Mouse (Mus musculus): ENCODE measurements at regions not wholly inside any gene's neighbourhood (a gene's known extent, or its start where the extent isn't known, plus 50 kb on each side); places are given as distances from the start of the nearest gene placed in this dataset.
A peak's percentile ranks its signal among the peaks of the same experiment; 100 is the strongest.

- H3K4me3 ChIP-seq (ENCODE audit: low read depth, low read length): no peak overlapping the region
- WGBS: 82% methylated on average over 12 of the region's 12 CpGs
- H3K4me2 ChIP-seq (replicated peaks; ENCODE audit: low read depth): no peak overlapping the region
- no peak for TF ChIP-seq CTCF (IDR thresholded peaks at IDR 0.05; ENCODE audit: low read depth)
- no peaks in the 10 kb centered on the region for H3K27me3 ChIP-seq (replicated peaks; ENCODE audit: control insufficient read depth, insufficient read depth, low read length)
- H3K36me3 ChIP-seq (ENCODE audit: control insufficient read depth, insufficient read depth): no peaks in the 10 kb centered on the region
- no peak for ATAC-seq
- no peaks in the 10 kb centered on the region for H3K4me1 ChIP-seq (replicated peaks; ENCODE audit: control insufficient read depth, insufficient read depth, low read length)
- no peaks in the 10 kb centered on the region for H3K9me3 ChIP-seq (ENCODE audit: control insufficient read depth)
- no peak overlapping the region for H3K27ac ChIP-seq (ENCODE audit: low read depth, low read length)
- no peak overlapping the region for H3K9ac ChIP-seq (ENCODE audit: low read depth, low read length)
These were observed 67.8 kb upstream of the Enpep start for GRCm38 (mm10) chr3:129400092-129400924.

- no peak overlapping the region for H3K4me3 ChIP-seq (ENCODE audit: low read depth, low read length)
- ATAC-seq: peak; percentile 88
- 56% methylated on average over 13 of the region's 13 CpGs for WGBS
These were observed 79.0 kb upstream of the Enpep start for GRCm38 (mm10) chr3:129411389-129412054.

GRCm38 (mm10) chr3:129412126-129412960 is 79.8 kb upstream of the Enpep start:
- Histone ChIP-seq H3K27ac (ENCODE audit: low read depth, low read length) (no peak overlapping the region), H3K9me3 (ENCODE audit: control insufficient read depth) (no peaks in the 10 kb centered on the region), H3K4me2 (replicated peaks; ENCODE audit: low read depth) (no peak overlapping the region), H3K9ac (ENCODE audit: low read depth, low read length) (no peak overlapping the region), H3K36me3 (ENCODE audit: control insufficient read depth, insufficient read depth) (no peaks in the 10 kb centered on the region), H3K27me3 (replicated peaks; ENCODE audit: control insufficient read depth, insufficient read depth, low read length) (no peaks in the 10 kb centered on the region), H3K4me1 (replicated peaks; ENCODE audit: control insufficient read depth, insufficient read depth, low read length) (no peaks in the 10 kb centered on the region), H3K4me3 (ENCODE audit: low read depth, low read length) (no peak overlapping the region)
- ATAC-seq: no peak
- WGBS: 71% methylated on average over 11 of the region's 11 CpGs
- no peak for TF ChIP-seq CTCF (IDR thresholded peaks at IDR 0.05; ENCODE audit: low read depth)

More at GRCm38 (mm10) chr3:129411389-129412054, 79.0 kb upstream of the Enpep start:
- Histone ChIP-seq H3K4me1 (replicated peaks; ENCODE audit: control insufficient read depth, insufficient read depth, low read length) (no peaks in the 10 kb centered on the region), H3K9ac (ENCODE audit: low read depth, low read length) (no peak overlapping the region), H3K27ac (ENCODE audit: low read depth, low read length) (peak overlapping the region; percentile 47; the same call in 1 of the 2 replicates), H3K36me3 (ENCODE audit: control insufficient read depth, insufficient read depth) (no peaks in the 10 kb centered on the region), H3K27me3 (replicated peaks; ENCODE audit: control insufficient read depth, insufficient read depth, low read length) (no peaks in the 10 kb centered on the region), H3K9me3 (ENCODE audit: control insufficient read depth) (no peaks in the 10 kb centered on the region), H3K4me2 (replicated peaks; ENCODE audit: low read depth) (no peak overlapping the region)
- no peak for TF ChIP-seq CTCF (IDR thresholded peaks at IDR 0.05; ENCODE audit: low read depth)

- Histone ChIP-seq H3K27ac (ENCODE audit: low read depth, low read length) (no peak overlapping the region), H3K9ac (ENCODE audit: low read depth, low read length) (no peak overlapping the region), H3K27me3 (replicated peaks; ENCODE audit: control insufficient read depth, insufficient read depth, low read length) (no peaks in the 10 kb centered on the region), H3K4me3 (ENCODE audit: low read depth, low read length) (no peak overlapping the region), H3K36me3 (ENCODE audit: control insufficient read depth, insufficient read depth) (no peaks in the 10 kb centered on the region), H3K9me3 (ENCODE audit: control insufficient read depth) (no peaks in the 10 kb centered on the region), H3K4me2 (replicated peaks; ENCODE audit: low read depth) (no peak overlapping the region), H3K4me1 (replicated peaks; ENCODE audit: control insufficient read depth, insufficient read depth, low read length) (no peaks in the 10 kb centered on the region)
- no peak for ATAC-seq
- TF ChIP-seq CTCF (IDR thresholded peaks at IDR 0.05; ENCODE audit: low read depth): no peak
- WGBS: 91% methylated on average over 8 of the region's 8 CpGs
These were observed 80.4 kb upstream of the Enpep start for GRCm38 (mm10) chr3:129412961-129413246.

GRCm38 (mm10) chr3:129415656-129416055 is 83.1 kb upstream of the Enpep start:
- H3K9me3 ChIP-seq (ENCODE audit: control insufficient read depth): no peaks in the 10 kb centered on the region
- no peak overlapping the region for H3K4me3 ChIP-seq (ENCODE audit: low read depth, low read length)
- no peaks in the 10 kb centered on the region for H3K36me3 ChIP-seq (ENCODE audit: control insufficient read depth, insufficient read depth)
- no peaks in the 10 kb centered on the region for H3K4me1 ChIP-seq (replicated peaks; ENCODE audit: control insufficient read depth, insufficient read depth, low read length)
- no peak for TF ChIP-seq CTCF (IDR thresholded peaks at IDR 0.05; ENCODE audit: low read depth)
- H3K9ac ChIP-seq (ENCODE audit: low read depth, low read length): no peak overlapping the region
- no peak for ATAC-seq
- H3K4me2 ChIP-seq (replicated peaks; ENCODE audit: low read depth): no peak overlapping the region
- 68% methylated on average over 5 of the region's 5 CpGs for WGBS
- H3K27me3 ChIP-seq (replicated peaks; ENCODE audit: control insufficient read depth, insufficient read depth, low read length): no peaks in the 10 kb centered on the region
- H3K27ac ChIP-seq (ENCODE audit: low read depth, low read length): no peak overlapping the region

- Histone ChIP-seq H3K4me2 (replicated peaks; ENCODE audit: low read depth) (no peak overlapping the region), H3K36me3 (ENCODE audit: control insufficient read depth, insufficient read depth) (no peaks in the 10 kb centered on the region), H3K27ac (ENCODE audit: low read depth, low read length) (no peak overlapping the region), H3K4me3 (ENCODE audit: low read depth, low read length) (no peak overlapping the region), H3K27me3 (replicated peaks; ENCODE audit: control insufficient read depth, insufficient read depth, low read length) (no peaks in the 10 kb centered on the region), H3K9me3 (ENCODE audit: control insufficient read depth) (no peaks in the 10 kb centered on the region), H3K9ac (ENCODE audit: low read depth, low read length) (no peak overlapping the region), H3K4me1 (replicated peaks; ENCODE audit: control insufficient read depth, insufficient read depth, low read length) (no peaks in the 10 kb centered on the region)
- no peak for ATAC-seq
- TF ChIP-seq CTCF (IDR thresholded peaks at IDR 0.05; ENCODE audit: low read depth): no peak
- 84% methylated on average over 9 of the region's 9 CpGs for WGBS
These were observed 83.8 kb upstream of the Enpep start for GRCm38 (mm10) chr3:129416337-129416736.

Measured in intestine, postnatal 0 days (tissue).